Mouse (Mus musculus) retina, postnatal 7 days (tissue): ENCODE data around the gene Rbmx2.
A peak's percentile ranks its signal among the peaks of the same experiment; 100 is the strongest.

Experiments used
- DNase-seq: peaks from one replicate; pipeline ENCODE4 v3.0.0-alpha.2; 2012; ENCODE audit warnings: low read depth, low spot score

Rbmx2 gene

DNA sequence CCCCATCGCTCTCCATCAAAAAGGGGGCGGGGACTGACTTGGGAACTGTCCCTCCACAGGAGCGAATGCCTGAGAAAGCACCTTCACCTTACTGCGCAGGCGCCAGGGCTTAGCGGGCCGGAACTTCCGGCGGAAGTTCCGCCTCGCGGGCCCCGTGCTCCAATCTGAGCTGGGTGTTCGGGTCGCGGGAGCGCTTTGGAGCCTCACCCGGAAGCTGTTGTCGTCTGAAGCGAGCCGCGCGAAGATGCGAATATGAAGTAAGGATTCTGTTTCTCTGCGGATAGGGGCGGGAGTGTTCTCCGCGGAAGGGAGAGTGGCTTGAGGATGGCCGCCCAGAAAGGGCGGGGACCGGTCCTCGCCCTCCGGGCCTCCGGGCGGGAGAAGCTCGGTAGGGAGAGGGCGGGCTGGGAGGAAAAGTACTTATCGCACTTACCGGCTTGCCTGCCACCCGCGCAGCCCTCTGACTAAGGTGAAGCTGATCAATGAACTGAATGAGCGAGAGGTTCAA, at the start of gene Rbmx2:
TSS of gene Rbmx2 (plus strand) at position 141 of the 508 bp plus-strand sequence.
- peak; percentile 84 for DNase-seq

DNA sequence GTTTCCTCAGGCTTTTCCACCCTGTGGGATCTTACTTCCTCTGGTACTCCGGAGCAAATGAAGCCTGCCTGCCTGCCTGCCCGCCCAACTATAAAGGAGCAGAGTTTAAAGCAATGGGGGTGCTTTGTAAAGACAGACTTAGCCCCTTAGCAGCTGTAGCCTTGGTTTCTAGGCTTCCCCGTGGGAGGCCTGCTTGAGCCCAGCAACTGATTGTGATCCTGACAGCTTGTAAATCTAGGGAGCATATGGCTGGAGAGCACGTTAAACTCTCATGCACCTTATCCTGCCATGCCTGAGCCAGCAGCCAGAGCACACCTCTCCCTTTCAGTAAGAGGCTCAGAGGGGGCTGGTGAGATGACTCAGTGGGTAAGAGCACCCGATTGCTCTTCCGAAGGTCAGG, 28.0 kb upstream of the Rbmx2 start:
- DNase-seq: no peak

DNA sequence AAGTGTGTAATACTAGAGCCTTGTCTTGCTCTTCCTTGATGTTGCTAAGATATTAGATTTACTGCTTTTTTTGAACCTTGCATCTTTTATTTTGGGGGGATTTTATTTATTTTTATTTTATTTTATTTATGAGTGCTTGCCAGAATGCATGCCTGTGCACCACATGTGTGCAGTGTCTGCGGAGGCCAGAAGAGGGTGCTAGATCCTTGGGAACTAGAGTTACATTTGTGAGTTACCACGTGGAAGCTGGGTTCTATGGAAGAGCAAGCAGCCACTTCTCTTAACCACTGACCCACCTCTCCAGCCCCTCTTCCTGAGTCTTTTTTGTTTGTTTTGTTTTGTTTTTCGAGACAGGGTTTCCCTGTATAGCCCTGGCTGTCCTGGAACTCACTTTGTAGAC, 25.2 kb upstream of the Rbmx2 start:
- no peak for DNase-seq

DNA sequence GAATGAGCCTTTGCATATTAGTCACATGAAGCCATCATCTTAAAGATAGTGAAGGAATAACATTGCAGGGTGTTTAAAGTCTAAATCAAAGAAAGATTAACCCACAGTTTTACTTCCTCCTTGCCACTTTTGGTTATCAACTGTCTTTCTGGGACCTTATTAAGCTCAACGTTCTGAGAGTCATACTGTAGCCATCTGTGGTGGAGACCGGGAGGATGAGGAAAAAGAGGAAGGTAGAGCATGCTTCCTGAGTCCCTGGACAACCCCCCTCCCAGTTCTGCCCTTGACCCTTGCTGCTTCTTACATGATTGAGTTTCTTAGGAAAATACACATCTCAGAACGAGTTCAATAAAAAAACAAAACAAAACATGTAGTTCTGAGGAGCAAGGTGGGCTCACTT, 23.1 kb upstream of the Rbmx2 start:
- DNase-seq: no peak

DNA sequence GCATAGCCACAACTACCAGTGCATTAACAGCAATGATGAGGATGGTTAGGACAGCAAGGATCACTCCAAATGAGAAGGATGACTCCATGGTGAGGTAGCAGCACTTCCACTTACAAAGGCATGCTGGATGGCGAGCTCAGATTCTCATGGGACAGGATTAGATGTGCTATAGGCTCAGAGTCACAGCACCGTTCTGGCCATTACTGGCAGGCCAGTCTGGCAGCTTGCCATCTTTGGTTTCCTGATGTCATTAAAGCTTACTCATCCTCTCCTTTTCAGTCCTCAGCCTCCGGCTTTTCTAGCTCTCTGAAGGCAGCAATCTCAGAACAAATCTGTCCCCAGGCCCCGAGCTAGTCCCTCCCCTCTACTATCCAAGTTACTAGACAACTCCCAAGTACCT, 20.6 kb upstream of the Rbmx2 start, which contains the start of gene Gpr119:
TSS of gene Gpr119 (minus strand) at position 308 of the 400 bp plus-strand sequence.
- no peak for DNase-seq

DNA sequence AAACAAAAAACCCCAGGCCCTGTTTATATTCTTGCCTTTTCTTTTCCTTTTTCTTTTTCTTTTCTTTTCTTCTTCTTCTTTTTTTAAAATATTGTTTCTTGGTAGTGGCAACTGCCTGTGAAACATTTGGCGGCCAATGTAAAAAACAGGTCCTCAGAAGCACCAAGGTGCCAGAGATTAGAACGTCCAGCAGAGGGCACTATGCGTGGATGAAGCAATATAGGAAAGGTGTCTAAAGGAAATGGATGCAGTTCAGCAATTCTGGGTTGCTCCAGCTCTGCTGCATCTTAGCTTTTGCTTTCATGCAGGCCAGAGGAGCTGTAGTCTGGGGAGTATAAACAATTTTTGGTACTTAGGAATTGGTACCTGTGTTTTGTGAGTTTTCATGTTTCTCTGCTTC, 11.4 kb upstream of the Rbmx2 start:
- DNase-seq: no peak

DNA sequence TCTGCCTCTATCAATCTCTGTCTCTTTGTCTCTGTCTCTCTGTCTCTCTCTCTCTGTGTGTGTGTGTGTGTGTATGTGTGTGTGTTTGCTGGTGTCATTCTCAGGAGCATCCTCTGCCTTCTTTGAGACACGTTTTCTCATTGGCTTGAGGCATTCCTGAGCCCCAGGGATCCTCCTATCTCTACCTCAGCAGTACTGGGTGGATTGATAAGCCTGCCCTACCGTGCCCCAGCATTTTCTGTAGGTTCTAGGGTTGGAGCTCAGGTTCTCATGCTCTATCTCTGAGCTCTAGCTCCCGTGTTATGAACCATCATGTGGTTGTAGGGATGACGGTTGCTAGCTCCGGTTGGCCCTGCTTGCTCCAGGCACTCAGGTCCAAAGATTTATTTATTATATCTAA, 10.9 kb upstream of the Rbmx2 start:
- DNase-seq: no peak

DNA sequence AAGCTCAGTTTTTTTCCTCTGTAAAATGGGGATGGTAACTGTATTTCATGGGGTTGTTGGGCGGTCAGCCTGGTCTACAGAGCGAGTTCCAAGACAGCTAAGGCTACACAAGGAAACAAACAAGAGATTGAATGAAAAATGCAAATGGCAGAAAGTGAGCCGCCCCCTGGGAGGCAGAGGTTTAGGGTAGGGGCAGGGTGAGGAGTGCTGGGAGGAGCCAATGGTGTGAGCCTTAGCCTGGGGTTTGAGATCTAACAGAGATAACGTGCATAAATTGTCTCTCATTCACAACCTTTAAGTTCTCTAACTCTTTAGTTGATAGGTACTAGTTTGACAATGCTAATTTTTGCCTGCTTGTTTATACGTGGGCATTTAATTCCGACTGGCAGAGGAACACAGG, 344 bp upstream of the Rbmx2 start:
- peak; percentile 13 for DNase-seq

DNA sequence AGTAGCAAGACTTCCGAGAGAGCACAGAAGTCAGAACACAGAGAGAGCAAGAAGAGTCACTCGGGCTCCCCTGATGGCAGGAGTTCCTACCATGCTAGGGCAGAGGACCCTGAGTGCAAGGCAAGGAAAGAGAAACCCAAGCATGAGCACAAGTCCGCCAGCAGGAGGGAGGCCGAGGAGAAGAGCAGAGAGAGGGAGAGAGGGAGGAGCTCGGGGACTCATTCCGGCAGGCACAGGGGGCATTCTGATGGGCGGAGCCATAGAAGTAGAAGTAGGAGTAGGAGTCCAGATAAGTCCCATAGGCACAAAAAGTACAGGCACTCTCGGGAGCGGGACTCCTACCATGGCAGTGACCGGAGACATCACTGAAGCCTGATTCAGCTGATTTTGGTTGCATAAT, 14.9 kb downstream of the Rbmx2 start:
- DNase-seq: no peak

DNA sequence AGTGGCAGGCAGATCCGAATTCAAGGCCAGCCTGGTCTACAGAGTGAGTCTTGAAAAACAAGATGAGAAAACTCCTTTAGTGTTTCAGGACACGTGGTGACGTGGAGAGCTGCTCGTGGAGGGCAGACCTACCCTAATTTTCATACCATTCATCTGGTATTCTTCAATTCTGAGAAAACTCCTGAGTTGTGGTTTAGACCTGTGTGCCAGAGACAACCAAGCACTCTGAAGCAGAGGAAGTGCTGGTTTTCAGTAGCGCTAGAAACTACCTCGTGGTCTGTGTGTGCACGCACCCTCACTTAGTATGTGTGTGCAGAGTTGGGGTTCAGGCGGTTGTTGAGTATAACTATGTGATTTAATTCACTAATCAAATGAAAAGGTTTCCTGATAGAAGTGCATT, 18.0 kb downstream of the Rbmx2 start:
- no peak for DNase-seq

DNA sequence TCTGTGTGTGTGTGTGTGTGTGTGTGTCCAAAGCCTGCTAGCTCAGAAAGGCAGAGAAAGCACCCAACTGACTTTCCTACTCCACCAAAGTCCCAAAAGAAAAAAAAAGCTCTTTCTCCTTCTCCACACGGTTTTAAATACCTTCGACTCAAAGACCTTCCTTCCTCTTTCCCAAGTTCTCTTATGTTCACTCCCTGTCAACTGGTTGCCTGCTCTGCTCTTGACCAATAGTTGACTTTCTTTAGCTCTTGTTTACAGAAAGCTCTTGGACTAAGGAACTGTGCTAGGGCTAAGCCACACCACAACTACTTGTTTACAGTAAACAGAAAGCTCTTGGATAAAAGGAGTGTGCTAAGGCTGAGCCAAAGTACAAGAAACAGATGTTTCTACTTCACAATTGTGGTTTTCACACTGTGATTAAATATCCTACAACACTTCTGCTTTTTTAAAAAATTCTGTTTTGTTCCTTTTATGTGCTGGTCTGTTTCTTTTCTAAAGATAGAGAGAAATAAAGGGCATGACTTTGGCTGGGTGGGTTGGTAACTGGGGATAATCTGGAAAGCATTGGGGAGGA, 60.0 kb downstream of the Rbmx2 start:
- DNase-seq: no peak
